In genomic region chr12:76466651-76467050, GRCm38 (mm10) we compare ENCODE assay signal across 27 mouse cellular contexts. TPM values are rescaled to one million over a fixed set of nuclear protein-coding genes. Genes with fewer than 3 reads are reported as not detected.
DNase-seq lines count a peak whose midpoint lies in the region; ATAC-seq lines count a peak whose summit lies in the region.
"Had no signal": no experiment of that assay in that cellular context is flagged by ENCODE, and none has a peak within 500 bp of the region (broad histone marks: within the 10 kb centered on the region; RNA-seq: fewer than 3 reads in every experiment).

No protein-coding gene starts in this region.

- H3K9me3 ChIP-seq in forebrain, embryonic 16.5 days (ENCODE audit: control insufficient read depth, low read length) = no peaks in the 10 kb centered on the region
- H3K9me3 ChIP-seq: embryonic facial prominence, embryonic 13.5 days; forebrain, embryonic 13.5 days; liver, embryonic 12.5 days; midbrain, embryonic 13.5 days had no signal

- ATAC-seq in forebrain, embryonic 16.5 days = no peak
- ATAC-seq: forebrain, embryonic 13.5 days; inflammation-experienced regulatory T-cells, adult 6 months; liver, embryonic 12.5 days; midbrain, embryonic 13.5 days; Patski had no signal

- no peaks in the 10 kb centered on the region for H3K36me3 ChIP-seq in forebrain, embryonic 16.5 days (ENCODE audit: control insufficient read depth, insufficient read depth)
- H3K36me3 ChIP-seq: embryonic facial prominence, embryonic 13.5 days; liver, embryonic 12.5 days; midbrain, embryonic 13.5 days had no signal

- no peaks in the 10 kb centered on the region for H3K4me1 ChIP-seq in forebrain, embryonic 16.5 days (replicated peaks; ENCODE audit: control insufficient read depth, insufficient read depth, low read length)
- H3K4me1 ChIP-seq: forebrain, embryonic 13.5 days; liver, embryonic 12.5 days; midbrain, embryonic 13.5 days had no signal

- no peak overlapping the region for H3K4me3 ChIP-seq in forebrain, embryonic 16.5 days (replicated peaks; ENCODE audit: low read length)
- H3K4me3 ChIP-seq: embryonic facial prominence, embryonic 13.5 days; erythroblast, embryonic 14.5 days; forebrain, embryonic 13.5 days; liver, embryonic 12.5 days; megakaryocyte, embryonic 14.5 days; midbrain, embryonic 13.5 days had no signal

- peak; percentile 34 to 35 for DNase-seq in cerebellum, postnatal 10 days
- no peak for DNase-seq in cerebellum, adult 9-10 months
- peak; percentile 35 for DNase-seq in kidney, postnatal 10 days
- DNase-seq in kidney, postnatal 14 days = no peak
- peak; percentile 52 for DNase-seq in gastrocnemius, postnatal 25 days
- no peak for DNase-seq in urinary bladder, postnatal 36 days (ENCODE audit: low spot score in 2 of 2)
- DNase-seq: adrenal gland, adult 2 months; cerebellum, adult 11 months; cerebellum, postnatal 36 days; embryo, embryonic 11 days; heart, postnatal 36 days; kidney, adult 18-20 months; lung, adult 18-20 months; lung, postnatal 10 days; right cerebral cortex, postnatal 25 days; thymus, postnatal 14 days had no signal

- H3K27me3 ChIP-seq in forebrain, embryonic 16.5 days (replicated peaks; ENCODE audit: control insufficient read depth, insufficient read depth, low read length) = no peaks in the 10 kb centered on the region
- H3K27me3 ChIP-seq: embryonic facial prominence, embryonic 13.5 days; forebrain, embryonic 13.5 days; midbrain, embryonic 13.5 days; Patski had no signal

- no peak overlapping the region for H3K4me2 ChIP-seq in forebrain, embryonic 16.5 days (ENCODE audit: low read length)
- H3K4me2 ChIP-seq: embryonic facial prominence, embryonic 13.5 days; forebrain, embryonic 13.5 days; hindbrain, embryonic 14.5 days; liver, embryonic 12.5 days; midbrain, embryonic 13.5 days had no signal

- no peak overlapping the region for H3K9ac ChIP-seq in forebrain, embryonic 16.5 days (replicated peaks; ENCODE audit: low read depth, low read length)
- H3K9ac ChIP-seq: embryonic facial prominence, embryonic 13.5 days; forebrain, embryonic 13.5 days; hindbrain, embryonic 14.5 days; liver, embryonic 12.5 days; midbrain, embryonic 13.5 days had no signal

- no peak overlapping the region for H3K27ac ChIP-seq in forebrain, embryonic 16.5 days (ENCODE audit: low read length)
- H3K27ac ChIP-seq: embryonic facial prominence, embryonic 13.5 days; forebrain, embryonic 13.5 days; hindbrain, embryonic 14.5 days; liver, embryonic 12.5 days; midbrain, embryonic 13.5 days had no signal

- 82% methylated on average over 7 of the region's 7 CpGs for WGBS in forebrain, embryonic 16.5 days

RNA-seq across cellular contexts. Expression of gene Ppp1r36, which starts 49.3 kb away (rescaled TPM):
- not detected for total RNA-seq in gastrocnemius, postnatal 25 days (2021)
- 0.73 and 0.87 TPM in 2 replicates for polyA plus RNA-seq in forebrain, embryonic 16.5 days (2015; fragmentation: Nextera tagmentation; extraction: Ambion mirVana)
- total RNA-seq: heart, postnatal 36 days had no signal
- polyA plus RNA-seq: adrenal gland, adult 2 months; erythroblast, embryonic 14.5 days; inflammation-experienced regulatory T-cells, adult 6 months; Patski; spleen, adult 2 months had no signal

Comparison
In these comparisons a context has a peak if more than half of its experiments do, and no peak if none do; other contexts are left out.
1. DNase-seq: peak in cerebellum, postnatal 10 days (2 of 2), kidney, postnatal 10 days (single experiment) and gastrocnemius, postnatal 25 days (single experiment); none in cerebellum, adult 9-10 months (single experiment), kidney, postnatal 14 days (single experiment) and urinary bladder, postnatal 36 days (0 of 2).